Mouse (Mus musculus): ENCODE results near the gene Hsf4.

DNA sequence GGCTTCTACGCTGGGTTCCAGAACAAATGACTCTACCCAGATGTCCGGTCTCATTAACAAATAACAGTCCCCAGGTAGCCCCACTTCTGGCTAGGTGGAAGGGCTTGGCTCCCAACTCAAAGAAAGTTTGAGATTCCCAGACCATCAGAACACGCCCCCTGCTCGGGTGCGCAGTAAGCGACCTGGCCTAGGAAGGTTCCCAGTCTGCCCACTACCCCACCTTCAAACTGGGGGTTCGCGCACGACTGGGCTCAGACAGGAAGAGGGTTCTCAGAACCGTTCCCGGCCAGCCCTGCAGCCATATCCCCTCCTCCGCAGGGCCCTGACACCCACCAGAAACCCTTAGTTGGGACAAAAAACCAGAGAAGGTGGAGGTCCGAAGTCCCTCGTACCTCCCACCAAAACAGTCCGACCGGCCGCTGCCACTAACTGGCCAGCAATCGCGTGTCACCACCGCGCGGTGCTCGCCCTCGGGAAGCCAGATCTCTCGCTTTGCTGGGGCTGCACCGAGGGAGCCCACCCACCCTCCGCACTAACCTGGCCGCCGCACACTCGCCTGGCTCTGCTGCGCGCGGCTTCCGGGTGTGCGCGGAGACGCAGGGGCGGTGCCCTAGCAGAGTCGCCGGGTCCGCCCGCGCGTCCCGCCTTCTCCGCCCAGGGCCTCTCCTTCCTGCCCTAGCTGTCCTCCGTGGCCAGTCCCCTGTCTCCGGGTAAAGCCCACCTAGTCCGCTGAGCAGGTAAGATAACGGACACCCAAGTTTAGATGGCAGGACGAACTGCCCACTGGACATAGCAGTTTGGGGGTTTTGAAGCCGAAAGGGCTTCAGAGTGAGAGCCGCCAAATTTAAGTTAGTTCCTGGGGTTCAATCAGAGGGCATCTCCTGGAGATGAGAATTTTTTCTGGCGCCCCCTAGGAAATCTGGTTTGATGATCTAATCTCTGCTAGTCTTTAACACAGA lies 5.3 kb upstream of the Hsf4 start, which contains the start of the genes Tradd and Fbxl8:
- TF ChIP-seq CTCF (IDR thresholded peaks at IDR 0.05; ENCODE audit: low read depth) (no peak), EP300 (IDR thresholded peaks at IDR 0.05; ENCODE audit: low read depth) (no peak)
